Mouse (Mus musculus): ENCODE measurements at regions not wholly inside any gene's neighbourhood (a gene's known extent, or its start where the extent isn't known, plus 50 kb on each side); places are given as distances from the start of the nearest gene placed in this dataset.
A peak's percentile ranks its signal among the peaks of the same experiment; 100 is the strongest.

GRCm38 (mm10) chr1:190307751-190308150 is 137.2 kb upstream of the Prox1 start:
- no peak for DNase-seq (ENCODE audit: low spot score in 2 of 2)

- no peak for DNase-seq (ENCODE audit: low spot score in 2 of 2)
Measured at GRCm38 (mm10) chr1:190297666-190298327, 127.3 kb upstream of the Prox1 start.

DNA sequence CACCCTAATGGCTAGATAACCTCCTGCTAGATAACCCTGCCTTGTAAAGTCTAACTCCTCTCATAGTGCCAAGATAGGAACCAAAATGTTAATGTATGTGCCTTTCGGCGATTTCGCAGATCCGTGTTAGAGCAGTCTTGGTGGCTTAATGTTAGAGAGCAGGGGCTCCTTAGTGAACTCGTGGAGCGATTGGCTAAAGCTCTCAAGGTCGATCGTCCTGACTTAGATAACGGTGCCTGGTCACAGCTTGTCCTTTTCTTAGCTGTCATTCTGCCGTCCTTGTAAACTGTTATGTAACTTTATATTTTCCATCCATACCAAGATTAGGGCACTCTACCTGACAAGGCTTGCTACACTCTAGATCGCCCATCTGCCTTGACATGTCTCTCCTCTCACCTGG is 119.5 kb upstream of the Prox1 start:
- peak; percentile 31 to 37 for DNase-seq (ENCODE audit: low spot score in 2 of 2)

- DNase-seq (ENCODE audit: low spot score in 2 of 2) = no peak
Measured at GRCm38 (mm10) chr1:190286481-190287145, 116.1 kb upstream of the Prox1 start.

- no peak for DNase-seq (ENCODE audit: low spot score in 2 of 2)
Measured at GRCm38 (mm10) chr1:190285636-190286035, 115.1 kb upstream of the Prox1 start.

DNA sequence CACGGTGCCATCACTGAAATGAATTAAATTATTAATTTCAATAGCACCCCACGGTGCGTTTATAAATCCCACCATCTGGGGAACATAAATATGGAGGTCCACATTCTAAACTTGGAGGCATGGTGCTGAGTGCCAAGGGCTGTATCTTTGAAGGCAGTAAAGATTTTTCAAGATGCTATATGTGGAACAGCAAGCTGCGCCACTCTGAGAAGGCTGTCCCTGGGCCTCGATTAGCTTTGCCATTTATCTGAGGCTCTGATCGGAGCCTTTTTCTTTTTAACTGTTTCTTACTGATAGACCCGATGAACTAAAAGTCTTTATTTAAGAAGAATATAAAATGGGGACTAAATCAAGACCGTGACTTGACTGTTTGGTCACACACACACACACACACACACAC is 114.5 kb upstream of the Prox1 start:
- no peak for DNase-seq (ENCODE audit: low spot score in 2 of 2)

- DNase-seq (ENCODE audit: low spot score in 2 of 2) = no peak
Measured at GRCm38 (mm10) chr1:190284138-190284537, 113.6 kb upstream of the Prox1 start.

DNA sequence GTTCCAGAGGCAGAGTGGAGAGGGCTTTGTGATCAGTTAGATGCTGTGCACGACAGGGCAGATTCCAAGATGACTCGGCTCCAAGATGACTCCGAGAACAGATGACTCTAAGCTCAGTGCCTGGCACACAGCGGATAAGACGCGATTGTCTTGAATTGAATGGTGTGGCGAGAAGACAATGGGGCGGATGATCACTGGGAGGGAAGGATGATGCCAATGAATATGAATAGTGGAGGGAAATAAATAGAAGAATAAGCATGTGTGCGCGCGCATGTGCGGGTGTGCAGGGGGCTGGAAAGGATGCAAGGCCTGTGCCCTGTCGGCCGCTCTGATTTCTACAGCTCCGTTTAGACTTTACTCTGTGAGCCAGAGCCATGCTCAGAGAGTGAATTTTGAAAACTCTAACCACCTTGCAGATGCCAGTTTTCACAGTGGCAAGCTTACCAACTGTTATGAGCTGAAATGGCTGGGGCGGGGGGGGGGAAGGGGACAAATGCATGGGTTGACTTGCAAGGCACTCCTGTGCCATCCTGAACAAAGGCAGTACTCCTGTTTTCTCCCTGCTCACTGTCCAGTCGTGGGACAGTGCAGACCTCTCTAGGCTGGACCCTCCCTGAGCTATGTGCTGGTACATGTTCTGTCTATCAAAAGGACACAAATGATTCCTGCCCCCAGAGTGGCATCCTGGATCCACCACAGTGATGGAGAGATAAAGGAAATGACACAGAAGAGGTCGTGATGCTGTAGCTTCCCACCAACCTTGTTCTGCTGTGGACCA is 109.8 kb upstream of the Prox1 start:
- DNase-seq (ENCODE audit: low spot score in 2 of 2) = no peak

DNA sequence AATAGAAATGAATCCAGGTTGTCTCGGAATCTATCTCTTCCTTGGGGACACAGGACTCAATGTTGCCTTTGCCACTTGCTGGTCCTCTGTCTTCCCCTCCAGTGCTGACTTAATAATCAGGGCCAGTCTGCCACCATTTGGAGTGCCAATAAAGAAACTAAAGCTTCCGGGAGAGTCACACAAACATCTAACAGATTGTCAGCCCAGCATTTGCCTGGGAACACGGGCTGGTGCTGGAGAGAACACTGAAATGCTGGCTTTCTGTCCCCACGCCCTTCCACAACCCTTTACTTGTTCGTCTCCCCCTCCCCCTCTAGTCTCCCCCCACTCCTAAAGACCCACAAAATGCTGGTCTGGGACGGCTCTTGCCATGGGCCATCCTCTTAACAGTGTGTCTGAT is 104.4 kb upstream of the Prox1 start:
- no peak for DNase-seq (ENCODE audit: low spot score in 2 of 2)

DNA sequence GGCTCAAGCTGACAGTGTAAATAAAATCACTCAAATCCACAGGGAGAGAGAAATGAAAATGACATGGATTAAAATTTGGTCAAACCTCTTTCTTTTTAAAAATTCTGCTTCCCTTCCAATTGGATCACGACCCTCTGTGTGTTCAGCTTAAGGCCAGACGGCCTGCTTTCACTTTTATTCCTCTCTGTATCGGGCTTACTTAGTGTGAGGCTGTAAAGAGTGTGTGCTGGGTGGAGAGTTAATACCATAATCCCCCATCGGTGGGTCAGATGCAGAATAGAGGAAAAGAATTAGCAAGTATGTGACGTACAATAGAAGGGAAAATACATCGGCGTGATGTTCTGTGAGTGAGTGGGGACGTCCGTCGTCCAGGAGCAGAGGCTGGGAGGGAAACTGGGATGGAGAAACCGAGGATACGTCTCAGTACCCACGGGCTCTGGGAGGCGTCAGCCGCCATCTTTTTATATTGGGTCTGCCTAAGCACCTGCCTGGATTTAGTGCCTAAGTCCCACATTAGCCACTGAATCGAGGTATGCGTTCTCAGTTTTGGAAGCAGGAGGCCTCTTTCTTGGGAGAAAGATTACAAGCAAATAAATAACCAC is 100.4 kb upstream of the Prox1 start:
- no peak for DNase-seq (ENCODE audit: low spot score in 2 of 2)

DNA sequence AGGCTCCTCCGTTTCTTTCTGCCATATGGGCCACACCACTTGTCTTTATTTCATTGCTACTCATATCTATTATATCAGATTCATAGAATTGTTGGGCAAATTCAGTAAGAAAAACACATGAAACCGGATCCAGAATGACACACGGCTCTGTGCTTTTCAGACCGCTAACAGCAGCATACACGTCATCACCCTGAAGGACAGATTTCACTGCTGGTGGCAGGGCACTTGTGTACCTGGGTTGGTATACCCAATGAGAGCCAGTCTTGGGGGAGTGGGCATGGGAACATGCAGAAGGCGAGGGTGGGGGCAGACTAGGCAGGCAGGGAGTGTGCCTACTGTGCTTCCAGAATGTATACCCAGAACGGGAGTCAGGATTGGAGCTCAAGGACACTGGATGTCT is 98.7 kb upstream of the Prox1 start:
- DNase-seq (ENCODE audit: low spot score in 2 of 2) = no peak

- peak in 1 of 2 experiments; percentile 18 for DNase-seq (ENCODE audit: low spot score in 2 of 2)
Measured at GRCm38 (mm10) chr1:190265085-190265780, 94.7 kb upstream of the Prox1 start.

GRCm38 (mm10) chr1:190264501-190264900 is 94.0 kb upstream of the Prox1 start:
- DNase-seq (ENCODE audit: low spot score in 2 of 2) = no peak

GRCm38 (mm10) chr1:190263620-190264019 is 93.1 kb upstream of the Prox1 start:
- no peak for DNase-seq (ENCODE audit: low spot score in 2 of 2)

DNA sequence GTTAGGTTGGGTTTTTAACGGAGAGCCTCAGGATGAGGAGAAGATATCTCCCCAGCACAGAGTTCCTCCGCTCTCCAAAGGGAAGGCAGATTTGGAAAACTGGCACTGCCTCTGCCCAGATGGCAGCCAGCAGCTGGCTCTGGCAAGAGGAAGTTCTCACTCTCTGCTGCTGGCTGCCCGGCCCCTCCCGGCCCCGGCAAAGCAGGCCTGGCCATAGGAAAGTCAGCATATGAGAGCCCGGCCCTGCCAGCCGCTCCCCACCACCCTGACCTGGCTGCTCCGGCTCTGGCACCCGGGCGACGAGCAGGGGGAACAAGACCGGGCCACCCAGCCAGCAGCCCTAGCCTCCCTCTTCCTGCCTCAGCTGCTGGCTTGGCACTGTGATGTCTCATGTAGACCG is 89.1 kb upstream of the Prox1 start:
- no peak for DNase-seq (ENCODE audit: low spot score in 2 of 2)

DNA sequence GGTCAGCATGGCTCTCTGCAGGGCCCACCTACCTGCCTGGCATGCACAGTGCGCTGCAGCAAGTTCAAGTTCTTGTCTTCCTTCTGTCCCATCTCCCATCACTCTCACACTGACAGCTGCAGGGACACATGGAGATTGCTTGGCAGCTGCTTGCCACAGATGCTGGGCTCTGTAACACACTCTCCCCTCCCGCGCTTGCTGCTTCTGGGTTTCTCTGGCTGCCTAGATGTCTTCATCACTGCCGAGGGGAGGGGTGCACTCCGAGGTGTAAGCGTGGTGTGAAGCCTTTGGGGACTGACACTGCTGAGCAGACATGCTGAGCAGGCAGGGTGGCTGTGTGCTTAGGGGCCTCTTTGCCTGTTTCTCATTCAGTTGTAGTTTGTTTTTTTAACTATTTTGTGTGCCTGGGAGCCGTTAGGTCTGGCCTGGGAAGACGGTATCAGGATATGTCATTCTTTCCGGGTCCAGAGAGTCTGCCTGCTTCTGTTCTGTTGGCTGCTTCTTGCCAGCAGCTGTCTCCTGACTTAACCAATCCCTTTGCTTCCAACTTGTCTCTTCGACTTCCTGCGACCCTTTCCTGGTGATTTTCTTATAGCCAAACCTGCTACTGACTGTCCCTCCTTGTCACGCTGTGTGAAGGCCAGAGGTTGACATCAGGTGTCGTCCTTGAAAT is 80.2 kb upstream of the Prox1 start:
- DNase-seq (ENCODE audit: low spot score in 2 of 2) = peak in 1 of 2 experiments; percentile 1

DNA sequence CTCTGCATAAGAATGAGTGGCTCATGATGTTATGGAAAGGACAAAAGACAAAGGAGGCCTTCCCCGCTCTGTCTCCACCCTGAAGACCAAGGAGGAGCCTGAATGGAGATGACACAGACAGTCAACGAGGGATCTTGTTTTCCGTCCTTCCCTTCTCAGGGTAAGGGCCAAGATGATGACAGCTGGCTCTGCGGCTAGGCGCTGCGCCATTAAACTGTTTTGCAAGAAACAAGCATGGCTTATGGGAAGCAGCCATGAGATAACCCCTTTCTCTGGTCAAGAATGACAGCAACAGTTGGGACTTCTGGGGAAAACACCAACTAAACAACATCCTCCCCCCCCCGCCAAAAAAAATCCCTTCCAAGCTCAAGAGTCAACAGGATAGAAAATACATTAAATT is 72.0 kb upstream of the Prox1 start:
- DNase-seq (ENCODE audit: low spot score in 2 of 2) = peak in 1 of 2 experiments; percentile 26

GRCm38 (mm10) chr1:190239796-190240195 is 69.3 kb upstream of the Prox1 start:
- DNase-seq (ENCODE audit: low spot score in 2 of 2) = no peak

DNA sequence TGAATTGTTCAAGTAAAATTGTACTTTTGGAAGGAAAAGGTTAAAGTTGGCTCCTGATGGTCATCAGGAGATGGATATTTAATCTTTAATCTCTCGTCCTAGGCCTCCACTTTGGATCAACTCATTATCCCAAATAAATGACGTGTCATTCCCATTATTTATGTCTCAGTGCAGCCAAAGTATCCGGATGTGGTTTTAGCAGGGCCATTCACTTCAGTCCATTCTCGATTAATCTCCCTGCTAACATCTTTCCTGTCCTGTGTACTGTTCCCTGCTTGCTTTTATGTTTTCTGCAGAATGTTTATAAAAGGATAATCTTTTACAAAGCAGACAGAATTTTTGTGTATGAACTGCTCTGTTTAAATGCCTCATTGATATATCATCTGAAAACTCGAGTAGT is 60.4 kb upstream of the Prox1 start:
- DNase-seq (ENCODE audit: low spot score in 2 of 2) = no peak

- DNase-seq (ENCODE audit: low spot score in 2 of 2) = no peak
Measured at GRCm38 (mm10) chr1:190220417-190220816, 49.9 kb upstream of the Prox1 start.

Data from heart, adult 9 months (tissue).